Mouse (Mus musculus) R1 (cell line): ENCODE measurements at regions not wholly inside any gene's neighbourhood (a gene's known extent, or its start where the extent isn't known, plus 50 kb on each side); places are given as distances from the start of the nearest gene placed in this dataset.

Experiments used
- DNase-seq: peaks from one replicate; pipeline ENCODE4 v3.0.0-alpha.2; 2018; ENCODE audit warnings: low read depth, low spot score

DNA sequence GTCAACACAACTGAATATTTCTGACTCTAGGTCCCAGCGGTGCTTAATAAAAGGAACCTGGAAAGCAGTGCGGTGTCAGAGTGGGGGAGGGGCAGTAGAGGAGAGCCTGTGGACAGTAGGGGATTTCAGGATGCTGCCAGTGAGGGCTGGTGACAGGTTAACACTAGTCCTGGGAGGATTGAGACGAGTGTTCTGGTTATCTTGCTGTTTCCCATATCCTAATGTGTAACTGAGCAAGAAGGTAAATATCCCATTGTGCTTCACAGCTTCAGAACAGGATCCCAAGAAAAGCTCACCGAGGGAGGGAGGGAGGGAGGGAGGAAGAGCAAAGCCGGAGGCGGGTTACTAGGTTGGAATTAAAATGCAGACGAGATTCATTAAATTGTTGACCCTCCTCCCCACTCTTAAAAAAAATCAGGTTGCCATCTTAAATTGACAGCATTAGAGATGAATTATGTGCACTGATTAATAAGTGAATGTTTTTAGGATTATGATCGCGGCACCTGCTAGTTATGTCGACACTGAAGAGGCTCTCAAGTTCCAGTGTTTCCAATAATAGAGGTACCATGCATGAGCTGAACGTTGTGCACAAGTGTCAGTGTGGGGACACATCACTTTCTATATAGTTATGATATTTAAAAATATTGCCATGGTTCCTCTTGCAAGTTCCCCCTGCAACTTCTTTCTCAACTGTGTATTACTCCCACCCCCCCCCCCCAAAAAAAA, 1053.3 kb downstream of the 5730522E02Rik start:
- no peak for DNase-seq

DNA sequence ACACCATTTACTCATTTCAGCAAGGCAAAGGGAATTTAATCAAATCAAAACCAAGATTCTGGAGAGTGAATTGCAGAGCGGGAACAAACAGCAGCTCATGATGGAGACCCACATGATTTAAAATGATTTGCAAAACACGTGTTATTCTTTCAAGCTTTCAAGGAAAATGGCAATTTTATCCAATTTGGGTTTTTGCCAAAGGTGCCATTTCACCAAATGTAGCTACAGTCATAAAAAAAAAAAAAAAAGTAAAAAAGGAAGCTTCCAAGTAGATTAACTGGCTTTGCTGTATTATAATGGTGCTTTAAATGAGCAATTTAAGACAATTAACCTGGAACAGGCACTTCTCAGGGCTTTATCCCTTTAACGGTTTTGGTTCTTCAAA, 1052.7 kb downstream of the 5730522E02Rik start:
- DNase-seq = no peak

DNA sequence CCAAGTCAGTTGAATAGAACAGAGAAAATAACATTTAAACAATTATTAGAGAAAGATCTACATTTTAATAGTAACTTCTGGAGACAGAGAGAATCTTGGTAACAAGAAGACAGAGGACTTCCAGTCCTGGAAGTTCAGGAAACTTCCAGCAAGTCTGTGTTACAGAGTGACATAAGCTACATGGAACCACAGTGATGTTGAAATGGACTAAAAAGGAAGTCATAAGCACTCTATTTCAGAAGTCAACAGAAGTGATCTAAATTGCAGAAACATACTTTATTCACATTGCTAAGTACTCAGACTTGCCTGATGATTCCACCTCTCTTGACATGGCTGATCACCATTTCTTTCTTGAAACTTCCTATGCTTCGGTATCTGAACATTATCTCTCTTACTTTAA, 1051.7 kb downstream of the 5730522E02Rik start:
- DNase-seq = no peak

DNA sequence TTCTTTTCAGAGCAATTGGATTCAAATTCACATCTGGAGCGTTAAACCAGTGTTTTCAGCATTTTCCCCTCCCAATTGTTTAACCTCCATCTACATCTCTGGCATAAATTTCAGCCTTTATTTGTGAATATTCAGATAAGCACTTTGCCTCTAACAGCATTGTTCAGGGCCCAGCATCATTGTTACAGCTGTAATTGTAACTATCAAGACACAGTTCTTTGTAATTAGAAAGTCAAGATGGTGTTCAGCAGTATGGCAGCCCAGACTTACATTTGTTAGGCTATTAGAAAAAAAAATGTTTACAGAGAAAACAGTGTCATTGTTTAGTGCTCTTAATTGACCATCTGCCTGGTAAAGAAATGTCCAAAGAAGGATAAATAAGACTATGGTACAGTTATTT, 1042.6 kb downstream of the 5730522E02Rik start:
- no peak for DNase-seq

DNA sequence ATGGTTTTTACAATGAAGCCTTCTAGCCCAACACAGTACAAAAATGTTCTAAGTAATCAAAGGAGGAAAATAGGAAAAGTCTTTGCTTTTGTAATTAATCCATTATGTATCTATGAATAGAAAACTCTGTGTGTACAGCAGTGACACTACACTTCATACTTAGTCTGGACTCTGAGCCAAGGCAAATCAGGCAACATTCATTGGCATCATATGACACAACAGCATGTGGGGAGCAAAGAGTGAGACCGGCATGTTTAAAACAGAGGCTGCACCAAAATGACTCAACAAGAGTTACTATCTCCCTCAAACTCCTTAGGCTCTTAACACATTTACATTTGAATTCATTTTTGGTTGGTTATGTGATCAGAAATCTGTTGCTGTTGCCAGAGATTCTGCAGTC, 1039.5 kb downstream of the 5730522E02Rik start:
- no peak for DNase-seq
